Mouse (Mus musculus) midbrain, embryonic 14.5 days (tissue): ENCODE results near the gene Jagn1. TPM values are rescaled to one million over a fixed set of nuclear protein-coding genes. Genes with fewer than 3 reads are reported as not detected.
A peak's percentile ranks its signal among the peaks of the same experiment; 100 is the strongest.

ENCODE experiments used
- ATAC-seq: fragments of 200-750 bp; cut with Nextera tagmentation; 2 replicates; pipeline ENCODE4 v1.8.0; 2017; ENCODE audit warnings: moderate number of reproducible peaks, moderate library complexity; ENCODE audit not compliant: low FRiP score, low TSS enrichment
- DNase-seq: peaks from one replicate; pipeline ENCODE4 v3.0.0-alpha.2; 2015
- H3K27ac ChIP-seq: fragments of 300-500 bp; sonication (generic); replicated peaks from 2 replicates; pipeline ENCODE4 v1.5.1; 2014; ENCODE audit warnings: mild to moderate bottlenecking, low read depth, low read length, moderate library complexity
- H3K27me3 ChIP-seq: fragments of 300-500 bp; sonication (generic); 2 replicates; pipeline ENCODE4 v1.6.1; 2014; ENCODE audit warnings: low read length, control low read depth, mixed read lengths; ENCODE audit not compliant: control insufficient read depth, insufficient read depth
- H3K36me3 ChIP-seq: fragments of 300-500 bp; sonication (generic); 2 replicates; pipeline ENCODE4 v1.6.1; 2014; ENCODE audit warnings: low read length, control low read depth; ENCODE audit not compliant: control insufficient read depth, insufficient read depth
- H3K4me1 ChIP-seq: fragments of 300-500 bp; sonication (generic); 2 replicates; pipeline ENCODE4 v1.6.1; 2014; ENCODE audit warnings: mild to moderate bottlenecking, antibody characterized with exemption, low read length, control low read depth; ENCODE audit not compliant: control insufficient read depth, insufficient read depth
- H3K4me2 ChIP-seq: fragments of 300-500 bp; sonication (generic); 2 replicates; pipeline ENCODE4 v1.6.1; 2014; ENCODE audit warnings: mild to moderate bottlenecking, low read length, moderate library complexity
- H3K4me3 ChIP-seq: fragments of 300-500 bp; sonication (generic); replicated peaks from 2 replicates; pipeline ENCODE4 v1.5.1; 2014; ENCODE audit warnings: low read depth, low read length
- H3K9ac ChIP-seq: fragments of 300-500 bp; sonication (generic); replicated peaks from 2 replicates; pipeline ENCODE4 v1.6.1; 2014; ENCODE audit warnings: mild to moderate bottlenecking, low read length, moderate library complexity
- H3K9me3 ChIP-seq: fragments of 300-500 bp; sonication (generic); 2 replicates; pipeline ENCODE4 v1.6.1; 2016; ENCODE audit warnings: low read length, control low read depth, mixed read lengths; ENCODE audit not compliant: control insufficient read depth
- WGBS: fragments of 180-500 bp; shearing (Covaris S2); extraction: QIAGEN DNeasy Blood & Tissue Kit; methylation state at CpG from one replicate; pipeline ENCODE4 v1.1.7; 2014; 5-methylcytosine and 5-hydroxymethylcytosine counted together
- polyA plus RNA-seq: library from polyadenylated mRNA; unstranded; fragments of >200 nt; fragmentation: Nextera tagmentation; extraction: Ambion mirVana; gene quantifications from 2 replicates; pipeline ENCODE4 v1.2.1, GENCODE M21; 2014

Gene Jagn1
- polyA plus RNA-seq, 1 experiment from 2014 or later: 86.1 TPM

- H3K4me1 ChIP-seq: peaks cover 7% of the 10 kb centered on the region
- no peak overlapping the region for H3K27ac ChIP-seq
- H3K36me3 ChIP-seq: no peaks in the 10 kb centered on the region
- peaks cover 20% of the 10 kb centered on the region for H3K27me3 ChIP-seq
- H3K4me2 ChIP-seq: no peak overlapping the region
- 75% methylated on average over 6 of the region's 6 CpGs for WGBS
- no peak overlapping the region for H3K9ac ChIP-seq
- ATAC-seq (no peak), DNase-seq (no peak)
- no peaks in the 10 kb centered on the region for H3K9me3 ChIP-seq
- no peak overlapping the region for H3K4me3 ChIP-seq
These were observed 31.3 kb downstream of the Jagn1 start for GRCm38 (mm10) chr6:113473715-113474114.

DNA sequence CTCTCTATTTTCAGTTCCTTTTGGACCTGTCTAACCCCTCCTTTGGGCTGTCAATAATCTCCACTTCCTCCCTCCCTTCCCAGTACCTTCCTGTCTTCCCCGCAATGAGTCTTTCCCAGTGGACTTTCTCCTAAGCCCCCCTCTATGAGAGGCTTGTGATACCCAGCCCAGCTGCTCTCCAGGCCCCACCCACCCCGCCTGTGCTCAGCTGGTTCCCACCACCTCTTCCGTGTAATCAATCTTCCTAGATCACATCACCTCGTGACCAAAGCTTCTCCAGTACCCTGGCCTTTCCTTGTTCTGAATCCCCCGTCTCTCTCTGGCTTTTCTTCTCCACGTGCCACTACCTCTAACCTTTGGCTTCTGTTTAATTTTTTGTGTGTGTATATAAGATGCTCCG is 35.0 kb downstream of the Jagn1 start:
- DNase-seq (no peak), ATAC-seq (no peak)
- peaks cover 2% of the 10 kb centered on the region for H3K4me1 ChIP-seq
- no peak overlapping the region for H3K27ac ChIP-seq
- WGBS: 56% methylated on average over 7 of the region's 7 CpGs
- no peak overlapping the region for H3K4me2 ChIP-seq
- H3K27me3 ChIP-seq: no peaks in the 10 kb centered on the region
- no peak overlapping the region for H3K9ac ChIP-seq
- H3K9me3 ChIP-seq: no peaks in the 10 kb centered on the region
- no peaks in the 10 kb centered on the region for H3K36me3 ChIP-seq
- no peak overlapping the region for H3K4me3 ChIP-seq

- Histone ChIP-seq H3K27me3 (no peaks in the 10 kb centered on the region), H3K4me2 (no peak overlapping the region), H3K9ac (no peak overlapping the region), H3K4me3 (no peak overlapping the region), H3K36me3 (no peaks in the 10 kb centered on the region), H3K4me1 (peaks cover 5% of the 10 kb centered on the region), H3K9me3 (no peaks in the 10 kb centered on the region), H3K27ac (no peak overlapping the region)
- ATAC-seq: no peak
- 79% methylated on average over 10 of the region's 10 CpGs for WGBS
- no peak for DNase-seq
These were observed 36.5 kb downstream of the Jagn1 start for GRCm38 (mm10) chr6:113478906-113479305.

DNA sequence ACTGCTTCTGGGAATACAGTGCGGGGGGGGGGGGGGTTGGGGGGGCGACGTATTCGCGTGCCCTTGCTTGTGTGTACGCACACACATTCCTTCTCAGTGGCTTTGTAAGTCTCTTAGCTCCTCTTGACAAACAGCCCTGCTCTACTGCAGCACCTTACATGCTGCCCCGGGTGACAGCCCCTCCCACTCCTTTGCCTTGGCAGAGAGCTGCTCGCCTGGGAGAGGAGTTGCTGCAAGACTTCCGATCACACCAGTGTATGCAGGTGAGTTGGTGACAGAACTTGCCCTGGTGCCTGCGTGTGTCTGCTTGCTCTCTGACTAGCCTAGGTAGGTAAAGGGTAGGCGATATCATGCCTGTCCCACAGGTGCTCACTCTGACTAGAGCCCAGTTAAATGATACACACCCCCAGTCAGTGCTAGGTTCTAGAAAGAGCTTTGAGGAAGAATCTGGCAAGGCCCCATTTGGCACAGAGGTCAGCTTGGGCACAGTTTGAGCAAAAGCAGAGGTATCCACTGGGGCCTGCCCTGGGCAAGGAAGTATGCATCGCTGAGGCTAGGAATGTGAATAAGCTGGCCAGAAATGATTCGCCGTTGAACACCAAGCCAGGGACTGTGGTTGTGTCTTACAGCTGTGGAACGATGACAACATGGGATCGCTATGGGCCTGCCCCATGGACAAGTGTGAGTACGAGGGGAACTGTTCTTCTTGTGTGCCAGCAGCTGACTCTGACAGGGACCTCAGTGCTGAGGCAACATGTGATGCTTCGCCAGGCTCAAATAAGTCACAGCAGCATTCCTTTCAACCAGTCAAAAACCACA is 38.4 kb downstream of the Jagn1 start:
- no peak for DNase-seq
- H3K9ac ChIP-seq: no peak overlapping the region
- no peaks in the 10 kb centered on the region for H3K27me3 ChIP-seq
- H3K36me3 ChIP-seq: no peaks in the 10 kb centered on the region
- WGBS: 58% methylated on average over 18 of the region's 18 CpGs
- no peak overlapping the region for H3K4me2 ChIP-seq
- no peak for ATAC-seq
- H3K4me1 ChIP-seq: peaks cover 18% of the 10 kb centered on the region
- H3K4me3 ChIP-seq: no peak overlapping the region
- H3K9me3 ChIP-seq: no peaks in the 10 kb centered on the region
- no peak overlapping the region for H3K27ac ChIP-seq

GRCm38 (mm10) chr6:113482477-113483099 is 40.2 kb downstream of the Jagn1 start:
- Histone ChIP-seq H3K9me3 (no peaks in the 10 kb centered on the region), H3K9ac (peak overlapping the region; percentile 77), H3K4me1 (peaks cover 21% of the 10 kb centered on the region), H3K4me2 (peak overlapping the region; percentile 79), H3K27me3 (no peaks in the 10 kb centered on the region), H3K27ac (peak overlapping the region; percentile 86), H3K36me3 (peaks cover 2% of the 10 kb centered on the region; the same call in 1 of the 2 replicates), H3K4me3 (peak overlapping the region; percentile 64)
- WGBS: under 1% methylated on average over 65 of the region's 65 CpGs
- ATAC-seq (peak; percentile 66), DNase-seq (peak; percentile 68)

GRCm38 (mm10) chr6:113483100-113483615 is 40.8 kb downstream of the Jagn1 start, which contains the start of gene Creld1:
Gene Creld1 (plus strand): TSS chr6:113483297.
- peaks cover 21% of the 10 kb centered on the region for H3K4me1 ChIP-seq
- peak; percentile 96 for DNase-seq
- H3K4me2 ChIP-seq: peak within 1 kb of the TSS; percentile 79
- H3K9me3 ChIP-seq: no peaks in the 10 kb centered on the region
- under 1% methylated on average over 26 of the region's 26 CpGs for WGBS
- peak within 1 kb of the TSS; percentile 86 for H3K27ac ChIP-seq
- no peaks in the 10 kb centered on the region for H3K27me3 ChIP-seq
- peak within 1 kb of the TSS; percentile 64 for H3K4me3 ChIP-seq
- H3K36me3 ChIP-seq: peaks cover 8% of the 10 kb centered on the region; the same call in 1 of the 2 replicates
- peak; percentile 94 for ATAC-seq
- H3K9ac ChIP-seq: peak within 1 kb of the TSS; percentile 77

- DNase-seq: peak; percentile 71
- H3K27me3 ChIP-seq: no peaks in the 10 kb centered on the region
- H3K4me2 ChIP-seq: peak overlapping the region; percentile 79
- H3K9me3 ChIP-seq: no peaks in the 10 kb centered on the region
- peak overlapping the region; percentile 86 for H3K27ac ChIP-seq
- peaks cover 14% of the 10 kb centered on the region for H3K36me3 ChIP-seq
- H3K4me3 ChIP-seq: peak overlapping the region; percentile 64
- peaks cover 21% of the 10 kb centered on the region for H3K4me1 ChIP-seq
- peak; percentile 51 for ATAC-seq
- H3K9ac ChIP-seq: peak overlapping the region; percentile 77
- 8% methylated on average over 10 of the region's 10 CpGs for WGBS
These were observed 41.4 kb downstream of the Jagn1 start for GRCm38 (mm10) chr6:113483729-113484128.

- Histone ChIP-seq H3K27ac (no peak overlapping the region), H3K27me3 (no peaks in the 10 kb centered on the region), H3K4me3 (no peak overlapping the region), H3K36me3 (peaks cover 43% of the 10 kb centered on the region), H3K9ac (no peak overlapping the region), H3K9me3 (no peaks in the 10 kb centered on the region), H3K4me2 (no peak overlapping the region), H3K4me1 (peaks cover 21% of the 10 kb centered on the region)
- 68% methylated on average over 7 of the region's 7 CpGs for WGBS
- DNase-seq: no peak
- no peak for ATAC-seq
These were observed 44.8 kb downstream of the Jagn1 start for GRCm38 (mm10) chr6:113487125-113487576.
